Mouse (Mus musculus) adrenal gland, postnatal 36 days (tissue): Measurements from ENCODE around the gene Gm11549. TPM values are rescaled to one million over a fixed set of nuclear protein-coding genes. Genes with fewer than 3 reads are reported as not detected.

ENCODE experiments used
- DNase-seq, 2 experiments: peaks; one replicate each; pipeline ENCODE4 v3.0.0; 2021; ENCODE audit warnings: mixed read lengths in 1 of 2
- total RNA-seq, 2 experiments: library from RNA; stranded (reverse); gene quantifications; 2 replicates each; pipeline ENCODE4 v1.2.3; 2021

Gene Gm11549
- total RNA-seq, 2 experiments from 2014 or later: not detected

GRCm38 (mm10) chr3:36516196-36516595 lies 5.4 kb downstream of the Gm11549 start:
- no peak for DNase-seq

GRCm38 (mm10) chr3:36511491-36511890 lies 10.1 kb downstream of the Gm11549 start:
- no peak for DNase-seq

DNA sequence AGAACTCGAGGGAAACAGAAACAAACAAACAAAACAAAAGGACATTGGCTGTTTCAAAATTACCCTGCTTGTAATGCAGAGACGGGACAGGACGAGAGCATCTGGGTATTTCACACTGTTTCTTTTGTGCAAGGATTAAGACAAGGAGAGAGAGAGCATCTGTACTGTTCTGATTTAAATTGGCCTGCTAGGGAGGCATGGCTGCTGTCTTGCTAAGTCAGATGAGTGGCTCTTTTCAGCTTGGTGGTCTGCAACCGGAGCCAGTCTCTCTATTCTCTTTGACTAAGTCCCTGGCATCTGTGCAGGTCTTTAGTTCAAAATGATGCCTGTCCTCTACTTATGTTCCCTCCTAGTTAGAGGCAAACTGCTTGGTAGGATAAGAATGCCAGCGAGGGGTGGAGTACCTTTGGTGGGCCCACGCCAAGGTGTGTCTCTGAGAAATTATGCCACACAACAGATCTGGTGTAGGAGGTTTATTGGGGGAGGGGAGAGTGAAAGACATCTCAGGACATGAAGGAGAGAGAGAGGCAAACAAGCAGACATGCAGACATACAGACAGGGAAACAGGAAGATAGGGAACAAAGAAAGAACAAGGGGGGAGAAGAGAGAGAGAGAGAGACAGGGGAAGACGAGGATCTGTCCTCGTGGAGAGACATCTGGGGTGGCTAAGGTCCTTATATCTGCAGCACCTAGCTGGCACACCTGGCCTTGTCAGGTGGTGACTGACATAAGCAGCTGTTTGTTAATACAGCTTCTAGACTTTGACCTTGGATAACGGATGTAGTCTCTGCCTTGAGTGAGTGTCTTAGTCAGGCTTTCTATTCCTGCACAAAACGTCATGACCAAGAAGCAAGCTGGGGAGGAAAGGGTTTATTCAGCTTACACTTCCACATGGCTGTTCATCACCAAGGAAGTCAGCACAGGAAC lies 15.5 kb downstream of the Gm11549 start:
- DNase-seq: no peak

- no peak for DNase-seq
Measured at GRCm38 (mm10) chr3:36505306-36505705, 16.3 kb downstream of the Gm11549 start.

- DNase-seq: no peak
Measured at GRCm38 (mm10) chr3:36501546-36501945, 20.1 kb downstream of the Gm11549 start.

DNA sequence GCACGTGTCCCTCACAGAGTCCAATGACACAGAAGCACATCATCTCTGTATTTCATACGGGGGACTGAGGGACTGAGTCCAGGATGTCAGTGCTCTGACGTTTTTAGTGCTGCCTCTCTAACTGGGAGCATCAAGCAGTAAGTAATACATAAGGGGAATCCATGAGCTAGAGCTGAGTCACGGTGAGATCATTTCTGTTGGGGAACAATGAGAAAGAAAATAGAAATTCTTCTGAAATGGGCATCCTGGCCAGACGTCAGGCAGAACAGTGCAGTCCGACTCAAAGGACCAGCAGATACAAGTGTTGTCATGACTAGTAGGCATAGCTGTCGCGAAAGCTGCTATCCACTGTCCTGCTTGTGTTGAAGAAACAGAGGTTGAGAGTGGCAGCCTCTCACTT lies 20.6 kb downstream of the Gm11549 start:
- no peak for DNase-seq

DNA sequence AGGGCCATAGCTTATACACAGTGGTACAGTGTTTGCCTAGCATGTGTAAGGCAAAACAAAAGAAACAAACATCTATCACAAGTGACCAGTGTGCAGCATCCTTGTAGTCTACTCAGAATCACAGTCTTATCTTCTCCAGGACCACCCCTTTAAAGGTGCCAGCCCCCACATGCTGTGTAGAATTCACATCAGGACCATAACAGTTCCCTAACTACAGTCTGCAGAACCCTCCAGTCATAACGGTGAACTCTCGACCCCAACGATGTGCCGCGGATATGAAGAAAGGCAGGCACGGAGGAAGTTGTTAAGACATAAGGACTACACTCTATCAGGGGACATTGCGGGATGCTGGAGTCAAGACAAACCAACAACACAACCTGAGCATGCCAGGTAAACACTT lies 22.2 kb downstream of the Gm11549 start:
- no peak for DNase-seq

DNA sequence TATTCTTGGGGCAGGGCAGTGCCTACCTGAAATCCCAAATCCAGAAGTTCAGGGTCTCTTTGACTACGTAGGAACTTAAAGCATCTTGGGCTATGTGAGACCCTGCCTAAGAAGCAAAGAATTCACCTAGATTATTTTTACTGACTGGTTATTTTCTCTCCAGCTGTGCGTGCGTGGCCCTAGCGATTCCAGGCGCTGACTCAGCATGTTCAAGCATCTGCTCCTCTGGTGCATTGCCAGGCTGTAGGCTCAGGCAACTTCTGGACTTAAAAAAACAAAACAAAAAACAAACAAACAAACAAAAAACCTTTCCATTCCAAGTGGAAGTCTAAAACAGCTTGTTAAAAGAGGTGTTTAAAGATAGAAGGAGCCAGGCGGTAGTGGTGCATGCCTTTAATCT lies 23.4 kb downstream of the Gm11549 start:
- DNase-seq: no peak

GRCm38 (mm10) chr3:36496746-36497145 lies 24.9 kb downstream of the Gm11549 start:
- DNase-seq: peak; percentile 79 to 83

- no peak for DNase-seq
Measured at GRCm38 (mm10) chr3:36496273-36496672, 25.3 kb downstream of the Gm11549 start.

- DNase-seq: peak; percentile 92 to 93
Measured at GRCm38 (mm10) chr3:36495436-36495835, 26.2 kb downstream of the Gm11549 start.

DNA sequence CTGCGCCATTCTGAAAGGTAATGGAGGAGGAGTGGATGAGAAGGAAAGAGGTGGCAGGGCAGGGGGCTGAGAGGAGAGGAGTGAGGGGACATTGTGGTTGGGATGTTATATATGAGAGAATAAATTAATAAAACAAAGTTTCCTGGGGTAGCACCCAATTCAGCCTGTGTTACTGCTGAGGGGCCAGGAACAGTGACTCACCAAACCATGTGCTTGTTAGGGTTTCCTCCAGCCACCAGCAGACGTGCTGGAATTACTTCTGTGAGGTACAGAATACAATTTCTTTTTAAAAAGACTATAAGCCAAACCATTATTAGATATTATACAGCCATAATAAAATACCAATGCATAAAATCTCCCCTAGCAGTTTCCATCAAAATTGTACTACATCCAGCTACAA lies 27.0 kb downstream of the Gm11549 start:
- DNase-seq: no peak

DNA sequence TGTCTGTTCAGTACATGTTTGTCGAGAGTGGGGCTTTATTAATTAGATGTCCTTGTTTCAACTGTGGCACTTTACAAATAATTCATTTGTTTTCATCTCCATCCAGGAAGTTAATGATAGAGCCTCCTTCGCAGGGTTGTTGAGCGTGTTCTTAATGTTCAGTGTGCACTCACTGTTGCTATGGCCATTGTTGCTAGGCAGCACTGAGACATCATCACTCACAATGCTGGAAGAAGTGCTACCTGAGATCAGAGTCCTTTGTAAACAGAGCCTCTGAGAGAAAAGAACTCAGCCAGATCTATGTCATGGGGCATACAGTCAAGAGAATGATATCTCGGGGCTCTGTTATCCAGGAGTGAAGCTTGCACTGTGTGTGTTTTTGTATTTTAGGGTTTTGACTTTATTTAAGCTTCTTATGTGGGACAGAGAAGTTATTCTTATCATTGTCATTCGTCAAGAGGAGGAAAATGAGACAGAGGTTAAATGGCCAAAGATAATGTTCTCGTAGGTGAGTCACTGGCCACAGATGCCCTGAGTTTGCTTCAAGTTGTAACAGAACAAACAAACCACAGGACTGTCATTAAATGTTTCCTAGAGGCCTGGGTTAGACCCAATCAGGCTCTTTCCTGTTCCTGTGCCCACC lies 27.9 kb downstream of the Gm11549 start:
- DNase-seq: no peak

GRCm38 (mm10) chr3:36492716-36493391 lies 28.8 kb downstream of the Gm11549 start:
- no peak for DNase-seq

GRCm38 (mm10) chr3:36491535-36491934 lies 30.1 kb downstream of the Gm11549 start:
- no peak for DNase-seq

DNA sequence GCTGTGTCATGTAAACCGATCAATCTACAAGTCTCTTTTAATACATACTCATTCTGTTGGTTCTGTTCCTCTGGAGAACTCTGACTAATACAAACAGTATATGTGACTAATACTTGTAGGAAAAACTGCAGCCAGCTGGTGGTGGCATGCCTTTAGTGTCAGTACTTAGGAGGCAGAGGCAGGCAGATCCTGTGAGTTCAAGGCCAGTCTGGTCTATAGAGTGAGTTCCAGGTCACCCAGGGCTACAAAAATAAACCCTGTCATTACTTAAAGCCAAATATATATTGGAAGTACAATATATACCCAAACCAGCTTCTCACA lies 32.1 kb downstream of the Gm11549 start:
- no peak for DNase-seq

- DNase-seq: no peak
Measured at GRCm38 (mm10) chr3:36488899-36489589, 32.6 kb downstream of the Gm11549 start.

DNA sequence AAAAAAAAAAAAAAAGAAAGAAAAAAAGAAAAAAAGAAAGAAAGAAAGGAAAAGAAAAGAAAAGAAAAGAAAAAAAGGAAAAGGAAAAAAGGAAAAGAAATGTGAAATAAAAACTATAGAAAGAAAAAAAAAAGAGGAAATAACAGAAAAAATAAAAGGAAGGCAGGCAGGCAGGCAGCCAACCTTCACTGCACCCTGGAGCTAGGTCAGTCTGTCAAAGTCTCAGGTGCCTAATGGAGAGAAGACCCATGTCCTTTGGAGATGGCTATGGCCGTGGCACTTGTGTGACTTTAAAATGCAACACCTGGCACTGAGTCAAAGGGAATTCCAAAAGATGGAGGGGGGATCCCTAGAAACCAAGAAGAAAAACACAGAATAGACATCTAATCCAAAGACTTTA lies 33.2 kb downstream of the Gm11549 start:
- DNase-seq: no peak

- no peak for DNase-seq
Measured at GRCm38 (mm10) chr3:36486881-36487280, 34.7 kb downstream of the Gm11549 start.

DNA sequence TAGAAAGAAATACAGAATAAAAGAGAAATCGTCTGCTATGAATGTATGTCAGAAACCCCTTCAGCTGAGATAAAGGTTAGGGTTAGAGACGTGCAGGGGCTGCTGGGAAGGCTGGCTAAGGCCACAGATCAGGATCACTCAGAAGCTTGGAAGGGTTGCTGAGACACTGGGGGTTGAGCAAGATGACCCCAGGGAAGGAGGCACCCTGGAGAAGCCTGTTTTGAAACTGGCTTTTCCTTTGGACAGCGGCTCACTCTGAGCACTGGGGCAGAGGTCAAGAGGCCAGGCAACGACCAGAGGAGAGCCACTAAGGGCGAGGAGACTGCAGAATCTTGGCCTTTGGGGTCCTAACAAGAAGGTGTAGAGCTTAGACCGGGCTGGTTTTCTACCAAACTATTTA lies 35.4 kb downstream of the Gm11549 start:
- peak in 1 of 2 experiments; percentile 47 for DNase-seq

- no peak for DNase-seq
Measured at GRCm38 (mm10) chr3:36484292-36484691, 37.3 kb downstream of the Gm11549 start.

DNA sequence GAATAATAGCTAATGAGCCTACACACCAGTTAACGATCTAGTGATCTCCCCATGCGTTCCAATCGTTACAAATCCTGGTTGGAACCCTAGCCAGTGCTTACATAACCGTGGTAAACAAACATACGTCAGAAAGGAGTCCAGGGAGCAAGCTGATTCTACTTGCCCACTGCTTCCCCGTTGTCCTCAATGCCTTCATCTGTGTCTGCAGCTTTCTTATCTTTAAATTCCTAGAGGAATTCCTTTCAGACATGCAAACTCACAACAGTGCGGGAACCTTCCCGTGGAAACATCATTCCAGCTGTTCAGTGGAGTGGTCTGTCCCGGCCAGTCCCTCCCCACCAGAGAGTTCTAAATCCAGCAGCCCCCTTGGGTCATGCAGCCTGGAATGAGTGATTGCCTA lies 38.7 kb downstream of the Gm11549 start:
- no peak for DNase-seq
